Mouse (Mus musculus): ENCODE measurements around the gene D930048N14Rik. TPM values are rescaled to one million over a fixed set of nuclear protein-coding genes. Genes with fewer than 3 reads are reported as not detected.

D930048N14Rik gene
- total RNA-seq, 1 experiment, result 4.1 TPM

- Histone ChIP-seq H3K27ac (ENCODE audit: insufficient read depth, low read depth, low read length, poor library complexity, severe bottlenecking) (peak overlapping the region; percentile 67; the same call in 1 of the 2 replicates), H3K36me3 (ENCODE audit: control insufficient read depth, insufficient read depth, low read length, poor library complexity, severe bottlenecking) (peaks cover 26% of the 10 kb centered on the region), H3K9ac (ENCODE audit: insufficient read depth, low read depth, low read length, poor library complexity, severe bottlenecking) (peak overlapping the region; percentile 80; the same call in 1 of the 2 replicates), H3K9me3 (ENCODE audit: control insufficient read depth, insufficient read depth, low read depth, low read length) (no peaks in the 10 kb centered on the region), H3K4me3 (ENCODE audit: insufficient read depth in 1 of 2, low read depth in 1 of 2, low read length in 2 of 2, poor library complexity in 1 of 2, severe bottlenecking in 1 of 2) (peak overlapping the region; percentile 77 to 83), H3K4me1 (ENCODE audit: control insufficient read depth in 2 of 2, insufficient read depth in 2 of 2, low read length in 2 of 2, poor library complexity in 1 of 2) (peaks cover 11 to 33% of the 10 kb centered on the region in 2 experiments)
- in situ Hi-C loops (cut with MboI; ENCODE audit: low sequenced_read_pairs in 2 of 2, unreplicated experiment in 2 of 2), result no loop called here
- TF ChIP-seq HCFC1 (IDR thresholded peaks at IDR 0.05; ENCODE audit: borderline replicate concordance, insufficient read depth, low read length) (no peak), ZC3H11A (IDR thresholded peaks at IDR 0.05; ENCODE audit: borderline replicate concordance, low read depth, low read length) (no peak), MAFK (IDR thresholded peaks at IDR 0.05; ENCODE audit: insufficient read depth, low read depth, low read length) (no peak), ZNF384 (IDR thresholded peaks at IDR 0.05; ENCODE audit: low read depth, low read length) (no peak), CHD2 (IDR thresholded peaks at IDR 0.05; ENCODE audit: low read depth, low read length) (no peak)
- no peak for DNase-seq (ENCODE audit: low read depth, low spot score)
Measured at GRCm38 (mm10) chr11:51649111-51649888, 1.5 kb upstream of the D930048N14Rik start.

DNA sequence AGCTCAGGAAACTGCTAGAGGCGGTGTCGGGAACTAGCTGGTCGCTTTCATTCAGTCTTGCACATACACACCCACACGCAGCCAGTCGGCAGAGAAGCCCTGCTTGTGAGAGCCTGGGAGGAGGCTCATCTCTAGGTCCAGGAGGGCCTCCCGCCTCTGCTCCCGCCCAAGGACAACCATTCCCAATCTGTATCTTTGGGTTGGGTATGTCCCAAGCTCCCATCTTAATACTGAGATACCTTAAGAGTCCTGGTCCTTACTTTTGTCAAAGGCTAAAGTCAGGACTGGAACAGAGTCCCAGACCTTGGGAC is 910 bp upstream of the D930048N14Rik start:
- TF ChIP-seq ZC3H11A (IDR thresholded peaks at IDR 0.05; ENCODE audit: borderline replicate concordance, low read depth, low read length) (no peak), MAFK (IDR thresholded peaks at IDR 0.05; ENCODE audit: insufficient read depth, low read depth, low read length) (no peak), CHD2 (IDR thresholded peaks at IDR 0.05; ENCODE audit: low read depth, low read length) (no peak), HCFC1 (IDR thresholded peaks at IDR 0.05; ENCODE audit: borderline replicate concordance, insufficient read depth, low read length) (no peak), ZNF384 (IDR thresholded peaks at IDR 0.05; ENCODE audit: low read depth, low read length) (no peak)

DNA sequence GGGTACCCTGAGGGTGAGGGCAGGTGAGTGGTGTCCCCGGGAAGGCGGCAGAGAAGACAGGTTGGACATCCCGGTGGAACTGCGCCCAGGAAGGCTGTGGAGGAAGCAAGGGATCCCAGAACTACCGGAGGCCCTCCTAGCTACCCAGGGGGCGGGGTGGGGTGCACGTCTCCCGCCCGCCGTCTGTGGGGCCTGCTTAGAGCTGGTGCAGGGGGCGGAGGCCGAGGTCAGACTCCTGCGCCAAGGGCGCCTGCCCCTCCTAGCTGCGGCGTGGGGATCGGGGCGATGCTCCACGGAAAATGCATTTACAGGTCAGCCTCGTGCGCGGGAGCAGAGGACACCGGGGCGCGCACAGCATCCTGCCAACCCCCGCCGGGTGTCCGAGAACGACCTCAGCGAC is 493 bp upstream of the D930048N14Rik start:
- no peaks in the 10 kb centered on the region for H3K9me3 ChIP-seq (ENCODE audit: control insufficient read depth, insufficient read depth, low read depth, low read length)
- peak overlapping the region; percentile 80 for H3K9ac ChIP-seq (ENCODE audit: insufficient read depth, low read depth, low read length, poor library complexity, severe bottlenecking)
- H3K27ac ChIP-seq (ENCODE audit: insufficient read depth, low read depth, low read length, poor library complexity, severe bottlenecking), result peak overlapping the region; percentile 37; the same call in 1 of the 2 replicates
- peaks cover 9 to 25% of the 10 kb centered on the region in 2 experiments for H3K4me1 ChIP-seq (ENCODE audit: control insufficient read depth in 2 of 2, insufficient read depth in 2 of 2, low read length in 2 of 2, poor library complexity in 1 of 2)
- peaks cover 26% of the 10 kb centered on the region for H3K36me3 ChIP-seq (ENCODE audit: control insufficient read depth, insufficient read depth, low read length, poor library complexity, severe bottlenecking)
- no peak for TF ChIP-seq MAFK (IDR thresholded peaks at IDR 0.05; ENCODE audit: insufficient read depth, low read depth, low read length)
- no peak for TF ChIP-seq ZNF384 (IDR thresholded peaks at IDR 0.05; ENCODE audit: low read depth, low read length)
- no peak for TF ChIP-seq CHD2 (IDR thresholded peaks at IDR 0.05; ENCODE audit: low read depth, low read length)
- TF ChIP-seq ZC3H11A (IDR thresholded peaks at IDR 0.05; ENCODE audit: borderline replicate concordance, low read depth, low read length), result no peak
- TF ChIP-seq HCFC1 (IDR thresholded peaks at IDR 0.05; ENCODE audit: borderline replicate concordance, insufficient read depth, low read length), result no peak
- peak overlapping the region; percentile 77 to 83 for H3K4me3 ChIP-seq (ENCODE audit: insufficient read depth in 1 of 2, low read depth in 1 of 2, low read length in 2 of 2, poor library complexity in 1 of 2, severe bottlenecking in 1 of 2)
- DNase-seq (ENCODE audit: low read depth, low spot score), result no peak
- in situ Hi-C loops (cut with MboI; ENCODE audit: low sequenced_read_pairs in 2 of 2, unreplicated experiment in 2 of 2), result no loop called here

More for the DNA sequence above, 910 bp upstream of the D930048N14Rik start:
- peaks cover 9 to 28% of the 10 kb centered on the region in 2 experiments for H3K4me1 ChIP-seq (ENCODE audit: control insufficient read depth in 2 of 2, insufficient read depth in 2 of 2, low read length in 2 of 2, poor library complexity in 1 of 2)
- peak overlapping the region; percentile 77 to 83 for H3K4me3 ChIP-seq (ENCODE audit: insufficient read depth in 1 of 2, low read depth in 1 of 2, low read length in 2 of 2, poor library complexity in 1 of 2, severe bottlenecking in 1 of 2)
- H3K27ac ChIP-seq (ENCODE audit: insufficient read depth, low read depth, low read length, poor library complexity, severe bottlenecking), result peak overlapping the region; percentile 19; the same call in 1 of the 2 replicates
- H3K9me3 ChIP-seq (ENCODE audit: control insufficient read depth, insufficient read depth, low read depth, low read length), result no peaks in the 10 kb centered on the region
- no peak for DNase-seq (ENCODE audit: low read depth, low spot score)
- peak overlapping the region; percentile 80 for H3K9ac ChIP-seq (ENCODE audit: insufficient read depth, low read depth, low read length, poor library complexity, severe bottlenecking)
- peaks cover 26% of the 10 kb centered on the region for H3K36me3 ChIP-seq (ENCODE audit: control insufficient read depth, insufficient read depth, low read length, poor library complexity, severe bottlenecking)
- in situ Hi-C loops (cut with MboI; ENCODE audit: low sequenced_read_pairs in 2 of 2, unreplicated experiment in 2 of 2), result no loop called here

DNA sequence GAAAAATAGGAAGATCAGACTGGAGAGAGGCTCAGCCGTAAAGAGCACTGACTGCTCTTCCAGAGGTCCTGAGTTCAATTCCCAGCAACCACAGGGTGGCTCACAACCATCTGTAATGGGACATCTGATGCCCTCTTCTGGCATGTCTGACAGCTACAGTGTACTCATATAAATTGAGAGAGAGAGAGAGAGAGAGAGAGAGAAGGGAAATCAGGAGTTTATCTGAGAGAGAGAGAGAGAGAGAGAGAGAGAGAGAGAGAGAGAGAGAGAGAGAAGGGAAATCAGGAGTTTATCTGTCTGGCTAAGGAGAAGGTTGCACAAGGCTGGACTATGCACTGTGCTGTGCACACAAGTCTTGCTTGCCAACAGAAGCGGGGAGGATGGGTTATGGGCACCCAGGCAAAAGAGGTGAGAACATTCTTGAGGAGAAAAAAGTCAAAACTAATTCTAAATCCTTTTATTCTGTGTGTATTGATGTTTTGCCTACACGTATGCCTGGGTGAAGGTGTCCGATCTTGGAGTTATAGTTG is 2.2 kb downstream of the D930048N14Rik start:
- Histone ChIP-seq H3K9ac (ENCODE audit: insufficient read depth, low read depth, low read length, poor library complexity, severe bottlenecking) (no peak overlapping the region), H3K4me3 (ENCODE audit: insufficient read depth in 1 of 2, low read depth in 1 of 2, low read length in 2 of 2, poor library complexity in 1 of 2, severe bottlenecking in 1 of 2) (no peak overlapping the region), H3K27ac (ENCODE audit: insufficient read depth, low read depth, low read length, poor library complexity, severe bottlenecking) (no peak overlapping the region), H3K9me3 (ENCODE audit: control insufficient read depth, insufficient read depth, low read depth, low read length) (no peaks in the 10 kb centered on the region), H3K36me3 (ENCODE audit: control insufficient read depth, insufficient read depth, low read length, poor library complexity, severe bottlenecking) (peaks cover 31% of the 10 kb centered on the region), H3K4me1 (ENCODE audit: control insufficient read depth in 2 of 2, insufficient read depth in 2 of 2, low read length in 2 of 2, poor library complexity in 1 of 2) (peaks cover 5 to 11% of the 10 kb centered on the region in 2 experiments; a peak in 3 of 4 replicates)
- TF ChIP-seq ZC3H11A (IDR thresholded peaks at IDR 0.05; ENCODE audit: borderline replicate concordance, low read depth, low read length) (no peak), MAFK (IDR thresholded peaks at IDR 0.05; ENCODE audit: insufficient read depth, low read depth, low read length) (no peak), HCFC1 (IDR thresholded peaks at IDR 0.05; ENCODE audit: borderline replicate concordance, insufficient read depth, low read length) (no peak), ZNF384 (IDR thresholded peaks at IDR 0.05; ENCODE audit: low read depth, low read length) (no peak), CHD2 (IDR thresholded peaks at IDR 0.05; ENCODE audit: low read depth, low read length) (no peak)
- no peak for DNase-seq (ENCODE audit: low read depth, low spot score)
- in situ Hi-C loops (cut with MboI; ENCODE audit: low sequenced_read_pairs in 2 of 2, unreplicated experiment in 2 of 2), result no loop called here
